Mouse (Mus musculus): ENCODE results near the gene Cryge. TPM values are rescaled to one million over a fixed set of nuclear protein-coding genes. Genes with fewer than 3 reads are reported as not detected.

Cryge gene
- polyA plus RNA-seq, 1 experiment: not detected

GRCm38 (mm10) chr1:65064201-65064600, 13.3 kb upstream of the Cryge start:
- Histone ChIP-seq H3K4me3 (replicated peaks) (no peak overlapping the region), H3K9me3 (ENCODE audit: control insufficient read depth, low read length) (no peaks in the 10 kb centered on the region; the same call in 1 of the 2 replicates), H3K27me3 (ENCODE audit: control insufficient read depth) (no peaks in the 10 kb centered on the region), H3K36me3 (ENCODE audit: control insufficient read depth) (no peaks in the 10 kb centered on the region), H3K4me1 (ENCODE audit: control insufficient read depth) (no peaks in the 10 kb centered on the region)
- no peak for TF ChIP-seq TAL1 (IDR thresholded peaks at IDR 0.05; ENCODE audit: low read length)
- no peak for TF ChIP-seq GATA1 (IDR thresholded peaks at IDR 0.05; ENCODE audit: low read length)

DNA sequence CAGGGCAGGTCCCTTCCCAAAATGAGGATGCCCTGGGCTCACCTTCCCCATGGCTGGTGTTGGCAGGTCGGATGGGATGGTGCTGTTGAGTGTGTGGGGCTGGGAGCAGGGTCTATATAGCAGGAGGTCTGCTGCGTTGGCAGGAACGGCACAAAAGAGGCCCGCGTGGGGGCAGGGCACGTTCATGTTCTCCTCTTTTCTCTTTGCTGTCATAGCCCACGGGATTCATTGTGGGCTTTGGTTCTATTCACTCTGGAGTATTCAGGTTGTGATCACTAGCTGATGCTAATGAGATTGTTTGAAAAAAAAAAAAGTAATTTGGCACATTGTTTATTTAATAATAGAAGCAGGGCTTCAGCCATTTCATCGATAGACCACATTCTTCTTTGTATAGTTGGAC, 12.4 kb upstream of the Cryge start, which contains the start of gene Crygd:
Crygd (minus strand) TSS at position 101 of the 400 bp plus-strand sequence.
- no peak within 1 kb of the TSS for H3K4me3 ChIP-seq (replicated peaks)
- H3K27me3 ChIP-seq (ENCODE audit: control insufficient read depth): no peaks in the 10 kb centered on the region
- TF ChIP-seq TAL1 (IDR thresholded peaks at IDR 0.05; ENCODE audit: low read length) (no peak), GATA1 (IDR thresholded peaks at IDR 0.05; ENCODE audit: low read length) (no peak)
- H3K9me3 ChIP-seq (ENCODE audit: control insufficient read depth, low read length): no peaks in the 10 kb centered on the region; the same call in 1 of the 2 replicates
- H3K36me3 ChIP-seq (ENCODE audit: control insufficient read depth): no peaks in the 10 kb centered on the region
- H3K4me1 ChIP-seq (ENCODE audit: control insufficient read depth): no peaks in the 10 kb centered on the region

DNA sequence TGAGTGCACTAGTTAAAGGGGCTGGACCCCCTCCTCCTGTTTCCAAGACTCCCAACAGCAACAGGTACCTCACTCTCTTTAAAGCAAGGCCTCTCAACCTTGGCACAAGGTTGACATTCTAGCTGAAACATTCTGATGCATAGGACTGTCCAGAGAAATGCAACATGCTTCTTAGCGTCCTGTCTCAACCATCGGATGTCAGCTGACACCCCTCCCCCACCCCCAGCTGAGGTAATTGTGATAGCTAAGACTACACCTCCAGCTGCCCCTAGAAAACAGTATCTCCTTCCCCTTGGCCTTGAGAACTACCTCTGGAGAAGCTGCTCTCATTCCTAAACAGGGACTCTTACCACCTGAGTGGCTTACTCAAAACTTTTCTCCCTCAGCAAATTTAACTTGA, 1.2 kb upstream of the Cryge start:
- TF ChIP-seq GATA1 (IDR thresholded peaks at IDR 0.05; ENCODE audit: low read length) (no peak), TAL1 (IDR thresholded peaks at IDR 0.05; ENCODE audit: low read length) (no peak)
- Histone ChIP-seq H3K27me3 (ENCODE audit: control insufficient read depth) (no peaks in the 10 kb centered on the region), H3K4me3 (replicated peaks) (no peak overlapping the region), H3K36me3 (ENCODE audit: control insufficient read depth) (no peaks in the 10 kb centered on the region), H3K9me3 (ENCODE audit: control insufficient read depth, low read length) (no peaks in the 10 kb centered on the region), H3K4me1 (ENCODE audit: control insufficient read depth) (no peaks in the 10 kb centered on the region)

DNA sequence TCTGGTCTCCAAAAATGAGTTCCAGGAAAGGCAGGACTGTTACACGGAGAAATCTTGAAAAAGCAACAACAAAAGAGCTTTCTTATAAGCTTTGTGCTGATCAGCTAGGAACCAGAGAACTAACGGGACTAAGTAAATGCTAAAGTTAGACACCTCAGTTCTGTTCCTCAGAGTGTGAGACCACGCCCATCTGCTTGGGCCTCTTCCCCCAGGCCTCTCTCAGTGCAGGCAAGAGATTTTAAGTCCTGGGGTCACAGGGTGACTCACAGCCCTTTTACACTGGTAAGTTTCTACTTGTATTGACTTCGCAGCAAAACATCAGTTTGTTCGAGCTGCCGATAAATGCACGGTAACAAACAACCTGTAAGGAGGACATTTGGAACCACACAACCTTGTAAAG, 747 bp upstream of the Cryge start:
- Histone ChIP-seq H3K4me1 (ENCODE audit: control insufficient read depth) (no peaks in the 10 kb centered on the region), H3K36me3 (ENCODE audit: control insufficient read depth) (no peaks in the 10 kb centered on the region), H3K9me3 (ENCODE audit: control insufficient read depth, low read length) (no peaks in the 10 kb centered on the region), H3K4me3 (replicated peaks) (no peak overlapping the region), H3K27me3 (ENCODE audit: control insufficient read depth) (no peaks in the 10 kb centered on the region)
- no peak for TF ChIP-seq GATA1 (IDR thresholded peaks at IDR 0.05; ENCODE audit: low read length)
- no peak for TF ChIP-seq TAL1 (IDR thresholded peaks at IDR 0.05; ENCODE audit: low read length)

GRCm38 (mm10) chr1:65048781-65049180, 2.2 kb downstream of the Cryge start:
- Histone ChIP-seq H3K4me3 (replicated peaks) (no peak overlapping the region), H3K27me3 (ENCODE audit: control insufficient read depth) (no peaks in the 10 kb centered on the region), H3K4me1 (ENCODE audit: control insufficient read depth) (no peaks in the 10 kb centered on the region), H3K9me3 (ENCODE audit: control insufficient read depth, low read length) (no peaks in the 10 kb centered on the region), H3K36me3 (ENCODE audit: control insufficient read depth) (no peaks in the 10 kb centered on the region)
- TF ChIP-seq TAL1 (IDR thresholded peaks at IDR 0.05; ENCODE audit: low read length) (no peak), GATA1 (IDR thresholded peaks at IDR 0.05; ENCODE audit: low read length) (no peak)

GRCm38 (mm10) chr1:65046401-65047109, 4.4 kb downstream of the Cryge start:
- H3K36me3 ChIP-seq (ENCODE audit: control insufficient read depth): no peaks in the 10 kb centered on the region
- H3K9me3 ChIP-seq (ENCODE audit: control insufficient read depth, low read length): no peaks in the 10 kb centered on the region
- H3K4me3 ChIP-seq (replicated peaks): no peak overlapping the region
- no peaks in the 10 kb centered on the region for H3K27me3 ChIP-seq (ENCODE audit: control insufficient read depth)
- TF ChIP-seq GATA1 (IDR thresholded peaks at IDR 0.05; ENCODE audit: low read length): no peak
- no peak for TF ChIP-seq TAL1 (IDR thresholded peaks at IDR 0.05; ENCODE audit: low read length)
- no peaks in the 10 kb centered on the region for H3K4me1 ChIP-seq (ENCODE audit: control insufficient read depth)

DNA sequence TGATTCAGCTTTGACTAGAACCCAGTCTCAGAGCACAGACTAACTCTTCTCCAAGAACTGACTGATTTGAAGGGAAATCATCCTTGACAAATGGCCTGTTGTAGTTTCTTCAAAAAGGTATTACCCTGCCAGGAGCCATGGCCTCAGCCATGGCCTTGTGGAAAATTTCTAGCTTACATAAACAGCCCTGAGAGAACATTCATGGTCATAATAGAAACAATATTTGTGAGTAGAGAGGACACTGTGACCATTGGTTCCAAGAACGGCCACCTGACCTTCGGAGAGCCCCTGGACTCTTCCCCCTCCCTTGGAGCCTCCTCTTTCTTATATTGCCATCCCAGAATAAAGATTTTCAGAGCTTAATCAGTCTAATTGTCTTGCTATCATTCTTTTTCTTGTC, 7.5 kb downstream of the Cryge start:
- no peak for TF ChIP-seq GATA1 (IDR thresholded peaks at IDR 0.05; ENCODE audit: low read length)
- no peak for TF ChIP-seq TAL1 (IDR thresholded peaks at IDR 0.05; ENCODE audit: low read length)
- no peaks in the 10 kb centered on the region for H3K9me3 ChIP-seq (ENCODE audit: control insufficient read depth, low read length)
- no peaks in the 10 kb centered on the region for H3K27me3 ChIP-seq (ENCODE audit: control insufficient read depth)
- no peak overlapping the region for H3K4me3 ChIP-seq (replicated peaks)
- H3K36me3 ChIP-seq (ENCODE audit: control insufficient read depth): no peaks in the 10 kb centered on the region
- no peaks in the 10 kb centered on the region for H3K4me1 ChIP-seq (ENCODE audit: control insufficient read depth)

GRCm38 (mm10) chr1:65041837-65042236, 9.1 kb downstream of the Cryge start:
- Histone ChIP-seq H3K9me3 (ENCODE audit: control insufficient read depth, low read length) (no peaks in the 10 kb centered on the region), H3K4me1 (ENCODE audit: control insufficient read depth) (no peaks in the 10 kb centered on the region), H3K36me3 (ENCODE audit: control insufficient read depth) (no peaks in the 10 kb centered on the region), H3K27me3 (ENCODE audit: control insufficient read depth) (no peaks in the 10 kb centered on the region), H3K4me3 (replicated peaks) (no peak overlapping the region)
- no peak for TF ChIP-seq GATA1 (IDR thresholded peaks at IDR 0.05; ENCODE audit: low read length)
- TF ChIP-seq TAL1 (IDR thresholded peaks at IDR 0.05; ENCODE audit: low read length): no peak

- Histone ChIP-seq H3K27me3 (ENCODE audit: control insufficient read depth) (no peaks in the 10 kb centered on the region), H3K4me1 (ENCODE audit: control insufficient read depth) (no peaks in the 10 kb centered on the region), H3K36me3 (ENCODE audit: control insufficient read depth) (no peaks in the 10 kb centered on the region), H3K9me3 (ENCODE audit: control insufficient read depth, low read length) (no peaks in the 10 kb centered on the region), H3K4me3 (replicated peaks) (no peak overlapping the region)
- TF ChIP-seq GATA1 (IDR thresholded peaks at IDR 0.05; ENCODE audit: low read length) (no peak), TAL1 (IDR thresholded peaks at IDR 0.05; ENCODE audit: low read length) (no peak)
Observed at GRCm38 (mm10) chr1:65040806-65041205, 10.1 kb downstream of the Cryge start.

- no peaks in the 10 kb centered on the region for H3K9me3 ChIP-seq (ENCODE audit: control insufficient read depth, low read length)
- TF ChIP-seq GATA1 (IDR thresholded peaks at IDR 0.05; ENCODE audit: low read length): no peak
- no peak overlapping the region for H3K4me3 ChIP-seq (replicated peaks)
- H3K36me3 ChIP-seq (ENCODE audit: control insufficient read depth): no peaks in the 10 kb centered on the region
- H3K27me3 ChIP-seq (ENCODE audit: control insufficient read depth): no peaks in the 10 kb centered on the region
- no peaks in the 10 kb centered on the region for H3K4me1 ChIP-seq (ENCODE audit: control insufficient read depth)
Observed at GRCm38 (mm10) chr1:65039679-65040078, 11.3 kb downstream of the Cryge start.
